Mouse (Mus musculus) lung, adult 2 months (tissue): ENCODE measurements at regions not wholly inside any gene's neighbourhood (a gene's known extent, or its start where the extent isn't known, plus 50 kb on each side); places are given as distances from the start of the nearest gene placed in this dataset.

Experiments
- CTCF ChIP-seq: fragments of 200-500 bp; IDR thresholded peaks from 2 replicates; pipeline ENCODE4 v1.5.1; 2011; ENCODE audit warnings: mild to moderate bottlenecking, low read length, control low read depth; ENCODE audit not compliant: insufficient read depth
- POLR2A ChIP-seq: fragments of 200-500 bp; IDR thresholded peaks from 2 replicates; pipeline ENCODE4 v1.6.1; 2011; ENCODE audit warnings: low read depth, mild to moderate bottlenecking, control low read depth, low read length, borderline replicate concordance; ENCODE audit errors: extremely low read depth

DNA sequence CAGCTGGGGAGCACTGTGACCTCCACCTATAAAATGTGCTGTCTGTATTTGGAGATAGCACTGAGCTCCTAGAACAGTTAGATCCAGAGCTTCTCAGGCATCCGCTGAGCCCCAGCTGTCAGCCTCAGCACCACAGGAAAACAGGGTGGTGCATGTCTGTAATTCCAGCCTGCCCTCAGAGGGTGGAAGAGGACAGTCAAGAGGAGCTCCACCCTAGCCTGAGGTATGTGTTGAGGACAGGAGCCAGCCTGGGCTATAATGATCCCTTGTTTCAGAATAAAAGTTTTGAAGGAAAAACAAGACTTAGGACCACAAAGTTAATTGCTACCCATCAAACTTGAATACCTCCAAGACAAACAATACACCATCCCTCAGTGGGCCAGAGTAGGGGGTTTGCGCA, 139.8 kb upstream of the Gm765 start:
- no peak for TF ChIP-seq POLR2A
- no peak for TF ChIP-seq CTCF
